Mouse (Mus musculus): ENCODE measurements around the gene Klk1b5. TPM values are rescaled to one million over a fixed set of nuclear protein-coding genes. Genes with fewer than 3 reads are reported as not detected.

The Klk1b5 gene
- total and polyA plus RNA-seq, 3 experiments, result not detected

GRCm38 (mm10) chr7:44253023-44253616 is 37.4 kb downstream of the Klk1b5 start:
- H3K27me3 ChIP-seq (ENCODE audit: insufficient read depth, low read length), result peaks cover 3% of the 10 kb centered on the region; the same call in 1 of the 2 replicates
- H3K36me3 ChIP-seq (replicated peaks), result peaks cover 78% of the 10 kb centered on the region
- ATAC-seq (ENCODE audit: extremely low read depth, insufficient number of reproducible peaks, low FRiP score, poor library complexity, severe bottlenecking), result no peak
- H3K9me3 ChIP-seq (replicated peaks), result no peaks in the 10 kb centered on the region
- TF ChIP-seq CTCF (IDR thresholded peaks at IDR 0.05; ENCODE audit: low read depth, low read length) (no peak), TAL1 (conservative IDR thresholded peaks at IDR 0.05; ENCODE audit: low read depth, low read length) (no peak), GATA1 (IDR thresholded peaks at IDR 0.05; ENCODE audit: borderline replicate concordance, low read length) (no peak), GATA2 (IDR thresholded peaks at IDR 0.05; ENCODE audit: borderline replicate concordance, low read depth, low read length) (no peak), POLR2AphosphoS5 (IDR thresholded peaks at IDR 0.05; ENCODE audit: insufficient replicate concordance, low read depth, low read length) (no peak)
- H3K4me3 ChIP-seq (ENCODE audit: low read depth, low read length), result no peak overlapping the region; the same call in 1 of the 2 replicates
- H3K4me1 ChIP-seq (ENCODE audit: insufficient read depth, low read depth, low read length), result peaks cover 50% of the 10 kb centered on the region
- no peak for DNase-seq (ENCODE audit: low spot score)

GRCm38 (mm10) chr7:44254930-44255329 is 39.2 kb downstream of the Klk1b5 start:
- no peak for TF ChIP-seq TAL1 (conservative IDR thresholded peaks at IDR 0.05; ENCODE audit: low read depth, low read length)
- no peak for TF ChIP-seq GATA1 (IDR thresholded peaks at IDR 0.05; ENCODE audit: borderline replicate concordance, low read length)
- TF ChIP-seq POLR2AphosphoS5 (IDR thresholded peaks at IDR 0.05; ENCODE audit: insufficient replicate concordance, low read depth, low read length), result no peak
- no peak for TF ChIP-seq GATA2 (IDR thresholded peaks at IDR 0.05; ENCODE audit: borderline replicate concordance, low read depth, low read length)
- no peak for TF ChIP-seq CTCF (IDR thresholded peaks at IDR 0.05; ENCODE audit: low read depth, low read length)
- ATAC-seq (ENCODE audit: extremely low read depth, insufficient number of reproducible peaks, low FRiP score, poor library complexity, severe bottlenecking), result no peak
- peaks cover 59% of the 10 kb centered on the region for H3K36me3 ChIP-seq (replicated peaks)
- no peak for DNase-seq (ENCODE audit: low spot score)
- H3K9me3 ChIP-seq (replicated peaks), result no peaks in the 10 kb centered on the region
- H3K4me1 ChIP-seq (ENCODE audit: insufficient read depth, low read depth, low read length), result peaks cover 34% of the 10 kb centered on the region
- peaks cover 10% of the 10 kb centered on the region for H3K27me3 ChIP-seq (ENCODE audit: insufficient read depth, low read length)
- H3K4me3 ChIP-seq (ENCODE audit: low read depth, low read length), result no peak overlapping the region

GRCm38 (mm10) chr7:44257278-44257677 is 41.5 kb downstream of the Klk1b5 start, which contains the start of gene Acp4:
Acp4 (minus strand) TSS chr7:44257378.
- Histone ChIP-seq H3K4me3 (ENCODE audit: low read depth, low read length) (no peak within 1 kb of the TSS), H3K9me3 (replicated peaks) (no peaks in the 10 kb centered on the region), H3K4me1 (ENCODE audit: insufficient read depth, low read depth, low read length) (peaks cover 17% of the 10 kb centered on the region), H3K36me3 (replicated peaks) (peaks cover 40% of the 10 kb centered on the region), H3K27me3 (ENCODE audit: insufficient read depth, low read length) (peaks cover 29% of the 10 kb centered on the region)
- TF ChIP-seq GATA2 (IDR thresholded peaks at IDR 0.05; ENCODE audit: borderline replicate concordance, low read depth, low read length) (no peak), CTCF (IDR thresholded peaks at IDR 0.05; ENCODE audit: low read depth, low read length) (no peak), GATA1 (IDR thresholded peaks at IDR 0.05; ENCODE audit: borderline replicate concordance, low read length) (no peak), POLR2AphosphoS5 (IDR thresholded peaks at IDR 0.05; ENCODE audit: insufficient replicate concordance, low read depth, low read length) (no peak), TAL1 (conservative IDR thresholded peaks at IDR 0.05; ENCODE audit: low read depth, low read length) (no peak)
- ATAC-seq (ENCODE audit: extremely low read depth, insufficient number of reproducible peaks, low FRiP score, poor library complexity, severe bottlenecking), result no peak
- DNase-seq (ENCODE audit: low spot score), result no peak

- ATAC-seq (ENCODE audit: extremely low read depth, insufficient number of reproducible peaks, low FRiP score, poor library complexity, severe bottlenecking), result no peak
- TF ChIP-seq GATA2 (IDR thresholded peaks at IDR 0.05; ENCODE audit: borderline replicate concordance, low read depth, low read length) (no peak), CTCF (IDR thresholded peaks at IDR 0.05; ENCODE audit: low read depth, low read length) (no peak), TAL1 (conservative IDR thresholded peaks at IDR 0.05; ENCODE audit: low read depth, low read length) (no peak), POLR2AphosphoS5 (IDR thresholded peaks at IDR 0.05; ENCODE audit: insufficient replicate concordance, low read depth, low read length) (no peak), GATA1 (IDR thresholded peaks at IDR 0.05; ENCODE audit: borderline replicate concordance, low read length) (no peak)
- peaks cover 6% of the 10 kb centered on the region for H3K4me1 ChIP-seq (ENCODE audit: insufficient read depth, low read depth, low read length)
- peaks cover 9% of the 10 kb centered on the region for H3K36me3 ChIP-seq (replicated peaks)
- no peaks in the 10 kb centered on the region for H3K9me3 ChIP-seq (replicated peaks)
- no peak overlapping the region for H3K4me3 ChIP-seq (ENCODE audit: low read depth, low read length)
- no peak for DNase-seq (ENCODE audit: low spot score)
- peaks cover 37% of the 10 kb centered on the region for H3K27me3 ChIP-seq (ENCODE audit: insufficient read depth, low read length)
Measured at GRCm38 (mm10) chr7:44260410-44260809, 44.7 kb downstream of the Klk1b5 start.

GRCm38 (mm10) chr7:44261147-44261546 is 45.4 kb downstream of the Klk1b5 start, which contains the start of gene Gm15517:
Gm15517 (plus strand) TSS chr7:44261447.
- H3K36me3 ChIP-seq (replicated peaks), result peaks cover 5% of the 10 kb centered on the region
- no peaks in the 10 kb centered on the region for H3K9me3 ChIP-seq (replicated peaks)
- H3K4me3 ChIP-seq (ENCODE audit: low read depth, low read length), result no peak within 1 kb of the TSS
- peaks cover 6% of the 10 kb centered on the region for H3K4me1 ChIP-seq (ENCODE audit: insufficient read depth, low read depth, low read length)
- TF ChIP-seq GATA2 (IDR thresholded peaks at IDR 0.05; ENCODE audit: borderline replicate concordance, low read depth, low read length) (no peak), POLR2AphosphoS5 (IDR thresholded peaks at IDR 0.05; ENCODE audit: insufficient replicate concordance, low read depth, low read length) (no peak), TAL1 (conservative IDR thresholded peaks at IDR 0.05; ENCODE audit: low read depth, low read length) (no peak), CTCF (IDR thresholded peaks at IDR 0.05; ENCODE audit: low read depth, low read length) (no peak), GATA1 (IDR thresholded peaks at IDR 0.05; ENCODE audit: borderline replicate concordance, low read length) (no peak)
- ATAC-seq (ENCODE audit: extremely low read depth, insufficient number of reproducible peaks, low FRiP score, poor library complexity, severe bottlenecking) (no peak), DNase-seq (ENCODE audit: low spot score) (no peak)
- H3K27me3 ChIP-seq (ENCODE audit: insufficient read depth, low read length), result peaks cover 37% of the 10 kb centered on the region

- TF ChIP-seq POLR2AphosphoS5 (IDR thresholded peaks at IDR 0.05; ENCODE audit: insufficient replicate concordance, low read depth, low read length) (no peak), CTCF (IDR thresholded peaks at IDR 0.05; ENCODE audit: low read depth, low read length) (peak; percentile 96)
- Histone ChIP-seq H3K9me3 (replicated peaks) (no peaks in the 10 kb centered on the region), H3K4me3 (ENCODE audit: low read depth, low read length) (no peak overlapping the region), H3K36me3 (replicated peaks) (no peaks in the 10 kb centered on the region), H3K4me1 (ENCODE audit: insufficient read depth, low read depth, low read length) (peaks cover 6% of the 10 kb centered on the region), H3K27me3 (ENCODE audit: insufficient read depth, low read length) (peaks cover 45% of the 10 kb centered on the region)
- ATAC-seq (ENCODE audit: extremely low read depth, insufficient number of reproducible peaks, low FRiP score, poor library complexity, severe bottlenecking) (peak; percentile 49), DNase-seq (ENCODE audit: low spot score) (peak; percentile 53)
Measured at GRCm38 (mm10) chr7:44262791-44263643, 47.3 kb downstream of the Klk1b5 start.
